Mouse (Mus musculus) ES-E14 (cell line): ENCODE results near the gene Fam169a.

Source experiments
- CHD2 ChIP-seq: IDR thresholded peaks from 2 replicates; pipeline ENCODE4 v1.6.1; 2014; ENCODE audit warnings: mild to moderate bottlenecking, low read depth, low read length, inconsistent platforms
- HCFC1 ChIP-seq: IDR thresholded peaks from 2 replicates; pipeline ENCODE4 v1.6.1; 2012; ENCODE audit warnings: low read length, inconsistent platforms, borderline replicate concordance; ENCODE audit not compliant: insufficient read depth
- MAFK ChIP-seq: IDR thresholded peaks from 2 replicates; pipeline ENCODE4 v1.6.1; 2014; ENCODE audit warnings: mild to moderate bottlenecking, low read depth, low read length, inconsistent platforms; ENCODE audit not compliant: insufficient read depth
- ZC3H11A ChIP-seq: IDR thresholded peaks from 2 replicates; pipeline ENCODE4 v1.6.1; 2012; ENCODE audit warnings: low read depth, mild to moderate bottlenecking, inconsistent platforms, low read length, borderline replicate concordance
- ZNF384 ChIP-seq: IDR thresholded peaks from 2 replicates; pipeline ENCODE4 v1.6.1; 2012; ENCODE audit warnings: low read depth, low read length, inconsistent platforms

- TF ChIP-seq ZC3H11A (no peak), CHD2 (no peak), ZNF384 (no peak), MAFK (no peak), HCFC1 (no peak)
Measured at GRCm38 (mm10) chr13:97142321-97142720, 75.2 kb downstream of the Fam169a start.
